Mouse (Mus musculus): ENCODE results near the gene Gm4553. TPM values are rescaled to one million over a fixed set of nuclear protein-coding genes. Genes with fewer than 3 reads are reported as not detected.
"Not testable (repeated sequence)": the region's sequence is repeated elsewhere in the genome, so short reads cannot be mapped to it uniquely, and the experiment has no call there.

Gene Gm4553
- total RNA-seq (2022): not detected

DNA sequence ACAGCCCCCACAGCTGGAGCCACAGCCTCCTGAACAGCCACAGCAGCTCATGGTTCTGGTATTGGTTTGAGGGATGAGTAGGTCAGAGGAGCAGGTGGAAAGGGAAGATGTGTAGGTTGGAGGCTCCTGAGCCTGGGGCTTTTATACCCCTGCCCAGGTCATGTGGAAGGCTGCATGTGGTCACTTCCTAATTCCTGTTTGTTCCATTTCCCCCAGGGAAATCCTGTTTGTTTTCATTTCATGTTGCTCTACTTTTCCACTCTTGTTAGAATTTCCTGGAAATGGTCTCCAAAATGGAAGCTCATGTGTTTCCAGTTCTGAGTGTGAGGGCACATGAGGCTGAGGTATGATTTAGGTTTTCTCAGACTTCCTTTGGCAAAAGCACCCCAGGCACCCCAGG is at the start of gene Gm4553:
Gene Gm4553 (minus strand): TSS at position 101 of the 400 bp plus-strand sequence.
- not testable (repeated sequence) for DNase-seq (ENCODE audit: low spot score in 2 of 2)

DNA sequence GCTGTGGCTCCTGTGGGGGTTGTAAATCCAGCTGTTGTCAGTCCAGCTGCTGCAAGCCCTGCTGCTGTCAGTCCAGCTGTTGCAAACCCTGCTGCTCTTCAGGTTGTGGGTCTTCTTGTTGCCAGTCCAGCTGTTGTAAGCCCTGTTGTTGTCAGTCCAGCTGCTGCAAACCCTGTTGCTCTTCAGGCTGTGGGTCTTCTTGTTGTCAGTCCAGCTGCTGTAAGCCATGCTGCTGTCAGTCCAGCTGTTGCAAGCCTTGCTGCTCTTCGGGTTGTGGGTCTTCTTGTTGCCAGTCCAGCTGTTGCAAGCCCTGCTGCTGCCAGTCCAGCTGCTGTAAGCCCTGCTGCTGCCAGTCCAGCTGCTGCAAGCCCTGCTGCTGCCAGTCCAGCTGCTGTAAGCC is 46.6 kb upstream of the Gm4553 start:
- DNase-seq (ENCODE audit: low spot score in 2 of 2): not testable (repeated sequence)

- no peak for DNase-seq (ENCODE audit: low spot score in 2 of 2)
Observed at GRCm38 (mm10) chr7:142211559-142211958, 46.0 kb upstream of the Gm4553 start, which contains the start of gene Gm7579. Gene Gm7579 (plus strand): TSS chr7:142211859.

GRCm38 (mm10) chr7:142206891-142207290 is 41.4 kb upstream of the Gm4553 start:
- not testable (repeated sequence) for DNase-seq (ENCODE audit: low spot score in 2 of 2)

- DNase-seq (ENCODE audit: low spot score in 2 of 2): no peak
Observed at GRCm38 (mm10) chr7:142205488-142205887, 39.9 kb upstream of the Gm4553 start.

DNA sequence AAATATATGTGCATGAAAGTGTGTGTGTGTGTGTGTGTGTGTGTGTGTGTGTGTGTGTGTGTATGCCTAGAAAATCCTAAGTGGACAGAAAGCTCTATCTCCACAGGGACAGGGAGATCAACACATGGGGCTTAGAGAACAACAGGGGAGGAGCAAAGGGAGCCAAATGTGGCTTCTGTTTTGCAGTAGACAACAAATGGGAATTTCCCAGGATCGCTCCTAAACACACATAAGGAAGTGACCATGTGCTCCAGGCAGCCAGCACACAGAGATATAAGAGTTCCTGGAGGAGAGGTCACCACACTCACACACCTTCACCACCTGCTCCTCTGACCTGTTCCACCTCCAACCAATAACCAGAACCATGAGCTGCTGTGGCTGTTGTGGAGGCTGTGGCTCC is 35.5 kb upstream of the Gm4553 start, which contains the start of gene Krtap5-3:
Gene Krtap5-3 (plus strand): TSS at position 301 of the 400 bp plus-strand sequence.
- no peak for DNase-seq (ENCODE audit: low spot score in 2 of 2)

DNA sequence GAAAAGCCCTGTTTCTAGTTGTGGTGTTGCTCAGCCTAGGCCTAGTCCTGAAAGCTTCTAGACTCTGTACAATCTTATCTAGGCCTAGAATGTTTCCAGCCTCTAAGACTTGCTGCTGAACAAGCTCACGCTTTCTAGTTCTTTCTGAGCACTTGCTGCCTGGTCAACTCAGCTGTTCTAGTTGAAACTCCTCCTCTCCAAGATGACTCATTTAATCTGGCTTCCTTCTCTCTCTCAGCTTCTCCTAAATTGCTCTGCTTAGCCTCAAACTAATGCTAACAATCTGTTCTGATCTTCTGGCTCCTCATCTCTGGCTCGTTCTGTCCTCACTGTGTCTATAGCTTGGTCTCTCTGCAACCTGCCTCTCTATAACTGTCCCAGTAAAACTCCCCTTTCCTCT is 33.2 kb upstream of the Gm4553 start:
- no peak for DNase-seq (ENCODE audit: low spot score in 2 of 2)

- no peak for DNase-seq (ENCODE audit: low spot score in 2 of 2)
Observed at GRCm38 (mm10) chr7:142190289-142190688, 24.8 kb upstream of the Gm4553 start, which contains the start of gene Gm10153. Gene Gm10153 (minus strand): TSS chr7:142190389.

- no peak for DNase-seq (ENCODE audit: low spot score in 2 of 2)
Observed at GRCm38 (mm10) chr7:142188156-142188555, 22.6 kb upstream of the Gm4553 start.

DNA sequence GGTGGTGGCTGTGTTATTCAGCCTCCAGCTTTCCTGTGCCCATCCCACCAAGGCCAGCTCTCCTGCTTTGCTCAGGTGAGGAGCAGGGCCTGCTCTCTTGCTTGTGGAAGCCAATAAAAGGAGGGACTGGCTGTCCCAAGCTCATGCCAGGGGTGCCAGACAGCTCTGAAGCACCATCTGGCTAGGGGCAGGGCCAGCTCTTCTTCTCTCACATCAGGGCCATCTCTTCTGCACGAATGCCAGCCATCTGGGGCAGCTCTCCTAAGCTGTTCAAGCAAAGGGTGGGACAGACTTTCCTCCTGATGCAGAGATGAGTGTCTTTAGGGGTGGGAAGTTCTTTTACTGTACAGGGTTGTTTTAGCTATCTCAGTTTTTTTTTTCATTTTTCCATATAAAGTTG is 15.5 kb upstream of the Gm4553 start:
- DNase-seq (ENCODE audit: low spot score in 2 of 2): no peak

DNA sequence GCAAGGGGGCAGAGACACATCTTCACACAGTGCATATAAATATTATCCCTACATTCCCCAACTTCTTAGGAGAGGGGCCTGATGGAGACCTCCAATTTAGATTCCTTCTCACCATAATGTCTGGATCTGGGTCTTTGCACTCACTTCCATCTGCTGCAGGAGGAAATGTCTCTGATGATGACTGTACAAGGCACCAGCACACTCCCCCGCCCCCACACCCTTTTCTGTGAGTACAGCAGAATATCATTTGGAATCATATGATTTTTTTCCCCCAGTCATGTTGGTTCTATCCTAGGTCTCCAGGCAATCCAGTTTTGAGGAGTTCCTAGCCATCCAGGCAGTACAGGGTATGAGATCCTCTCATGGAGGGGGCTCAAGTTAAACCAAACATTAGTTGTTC is 13.1 kb upstream of the Gm4553 start:
- DNase-seq (ENCODE audit: low spot score in 2 of 2): no peak

DNA sequence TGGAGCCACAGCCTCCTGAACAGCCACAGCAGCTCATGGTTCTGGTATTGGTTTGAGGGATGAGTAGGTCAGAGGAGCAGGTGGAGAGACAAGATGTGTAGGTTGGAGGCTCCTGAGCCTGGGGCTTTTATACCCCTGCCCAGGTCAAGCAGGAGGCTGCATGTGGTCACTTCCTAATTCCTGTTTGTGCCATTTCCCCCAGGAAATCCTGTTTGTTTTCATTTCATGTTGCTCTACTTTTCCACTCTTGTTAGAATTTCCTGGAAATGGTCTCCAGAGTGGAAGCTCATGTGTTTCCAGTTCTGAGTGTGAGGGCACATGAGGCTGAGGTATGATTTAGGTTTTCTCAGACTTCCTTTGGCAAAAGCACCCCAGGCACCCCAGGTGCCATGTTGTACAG is 10.4 kb upstream of the Gm4553 start, which contains the start of gene Krtap5-2:
Gene Krtap5-2 (minus strand): TSS at position 101 of the 400 bp plus-strand sequence.
- not testable (repeated sequence) for DNase-seq (ENCODE audit: low spot score in 2 of 2)

GRCm38 (mm10) chr7:142169836-142170235 is 4.3 kb upstream of the Gm4553 start:
- no peak for DNase-seq (ENCODE audit: low spot score in 2 of 2)

GRCm38 (mm10) chr7:142159366-142159765 is 6.2 kb downstream of the Gm4553 start:
- no peak for DNase-seq (ENCODE audit: low spot score in 2 of 2)

- not testable (repeated sequence) for DNase-seq (ENCODE audit: low spot score in 2 of 2)
Observed at GRCm38 (mm10) chr7:142157013-142157412, 8.5 kb downstream of the Gm4553 start, which contains the start of gene Gm29735. Gene Gm29735 (minus strand): TSS chr7:142157113.

DNA sequence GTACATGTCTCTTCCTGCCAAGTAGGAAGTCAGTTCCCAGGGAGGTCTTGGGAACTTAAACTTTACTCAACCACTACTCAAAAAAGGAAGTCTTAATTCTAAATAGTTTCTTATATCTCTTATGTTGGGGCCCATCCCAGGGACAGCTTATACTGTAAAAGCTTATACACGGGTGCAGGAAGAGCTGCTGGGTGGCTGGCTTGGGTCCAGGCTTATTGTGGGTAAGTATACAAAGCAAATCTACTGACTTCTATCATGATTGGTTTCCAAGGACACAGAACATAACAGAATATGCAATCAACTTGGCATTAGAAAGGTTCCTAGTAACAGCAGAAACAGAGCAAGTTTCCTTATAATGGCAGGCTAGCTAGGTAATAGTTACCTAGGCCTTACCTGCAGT is 10.2 kb downstream of the Gm4553 start:
- no peak for DNase-seq (ENCODE audit: low spot score in 2 of 2)

- no peak for DNase-seq (ENCODE audit: low spot score in 2 of 2)
Observed at GRCm38 (mm10) chr7:142152191-142152590, 13.3 kb downstream of the Gm4553 start.

DNA sequence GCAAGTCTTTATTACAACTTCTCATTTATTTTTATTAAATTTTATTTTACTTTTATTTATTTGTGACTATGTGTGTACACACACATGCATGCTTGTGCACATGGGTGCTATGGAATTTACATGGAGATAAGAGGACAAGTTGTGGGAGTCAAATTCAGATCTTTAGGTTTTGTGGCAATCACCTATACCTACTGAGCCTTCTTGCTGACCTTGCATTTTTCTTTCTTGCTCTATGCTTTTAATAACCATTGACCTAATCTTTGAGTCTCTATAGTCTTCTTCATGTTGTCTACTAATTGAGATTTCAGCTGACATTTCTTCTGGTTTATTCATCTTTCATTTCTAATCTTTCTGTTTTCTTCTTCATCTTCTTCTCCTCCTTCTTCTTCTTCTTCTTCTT is 16.9 kb downstream of the Gm4553 start:
- no peak for DNase-seq (ENCODE audit: low spot score in 2 of 2)

DNA sequence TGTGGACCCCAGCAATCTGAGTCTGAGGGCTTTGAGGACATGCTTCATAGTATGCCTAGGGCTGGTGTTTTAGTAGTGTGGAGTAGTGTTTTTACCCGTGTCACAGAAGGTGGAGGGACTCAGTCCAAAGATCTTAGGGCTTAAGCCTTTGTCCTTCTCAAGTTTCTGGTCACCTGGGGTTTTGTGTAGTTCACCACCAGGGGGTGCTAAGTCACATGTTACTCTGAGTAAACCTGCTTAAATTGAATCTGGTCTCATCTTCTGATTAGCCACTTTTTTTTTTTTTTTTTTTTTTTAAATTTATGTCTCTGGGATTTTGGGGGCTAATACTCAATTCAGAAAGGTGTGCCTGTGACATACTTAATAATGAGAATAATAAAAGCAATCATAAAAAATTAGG is 19.5 kb downstream of the Gm4553 start:
- no peak for DNase-seq (ENCODE audit: low spot score in 2 of 2)

DNA sequence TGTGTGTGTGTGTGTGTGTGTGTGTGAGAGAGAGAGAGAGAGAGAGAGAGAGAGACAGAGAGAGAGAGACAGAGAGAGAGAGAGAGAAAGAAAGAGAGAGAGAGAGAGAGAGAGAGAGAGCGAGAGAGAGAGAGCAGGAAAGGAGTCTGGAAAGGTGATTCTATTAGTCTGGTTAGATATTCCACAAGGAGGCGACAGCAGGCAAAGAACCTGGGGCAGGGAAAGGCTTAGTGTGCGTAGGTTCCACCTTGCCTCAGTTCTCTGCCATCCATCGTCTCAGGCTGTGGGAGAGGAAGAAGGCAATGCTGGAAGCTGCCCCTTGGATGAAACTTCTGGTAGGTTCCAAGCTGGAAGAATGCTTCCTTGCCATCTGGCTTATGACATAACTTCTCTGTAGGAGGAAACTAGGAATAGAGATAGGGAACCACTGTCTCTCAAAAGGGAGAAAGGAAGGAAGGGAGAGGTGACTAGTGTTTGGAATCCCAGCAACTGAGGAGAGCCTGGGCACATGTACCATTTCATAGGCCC is 20.1 kb downstream of the Gm4553 start:
- DNase-seq (ENCODE audit: low spot score in 2 of 2): no peak

GRCm38 (mm10) chr7:142144507-142144906 is 21.0 kb downstream of the Gm4553 start, which contains the start of gene Gm45337:
Gene Gm45337 (minus strand): TSS chr7:142144607.
- no peak for DNase-seq (ENCODE audit: low spot score in 2 of 2)

- DNase-seq (ENCODE audit: low spot score in 2 of 2): not testable (repeated sequence)
Observed at GRCm38 (mm10) chr7:142143506-142144010, 22.0 kb downstream of the Gm4553 start.

- DNase-seq (ENCODE audit: low spot score in 2 of 2): no peak
Observed at GRCm38 (mm10) chr7:142140696-142141095, 24.8 kb downstream of the Gm4553 start.
